Mouse (Mus musculus) cortical plate, adult 2 months (tissue): ENCODE data around the gene Tmc6.

Source experiments
- CTCF ChIP-seq: fragments of 200-500 bp; IDR thresholded peaks from 2 replicates; pipeline ENCODE4 v1.5.1; 2011; ENCODE audit warnings: mild to moderate bottlenecking, control low read depth, low read length; ENCODE audit not compliant: insufficient read depth; ENCODE audit errors: extremely low read depth
- POLR2A ChIP-seq: fragments of 200-500 bp; IDR thresholded peaks from 2 replicates; pipeline ENCODE4 v1.6.1; 2011; ENCODE audit warnings: mild to moderate bottlenecking, low read length, control low read depth; ENCODE audit not compliant: insufficient read depth; ENCODE audit errors: extremely low read depth

- TF ChIP-seq CTCF (no peak), POLR2A (no peak)
Measured at GRCm38 (mm10) chr11:117730490-117730838, 51.5 kb downstream of the Tmc6 start.
